Mouse (Mus musculus) megakaryocyte, embryonic 14.5 days (primary cell): Measurements from ENCODE around the gene Zdhhc14. TPM values are rescaled to one million over a fixed set of nuclear protein-coding genes. Genes with fewer than 3 reads are reported as not detected.

Experiments
- H3K27me3 ChIP-seq: replicated peaks from 2 replicates; pipeline ENCODE3; 2012; ENCODE audit warnings: inconsistent platforms
- H3K36me3 ChIP-seq: replicated peaks from 2 replicates; pipeline ENCODE3; 2012; ENCODE audit warnings: low read length, inconsistent platforms, mixed read lengths
- H3K4me1 ChIP-seq: 2 replicates; pipeline ENCODE4 v1.6.1; 2012; ENCODE audit warnings: inconsistent platforms
- H3K4me3 ChIP-seq: replicated peaks from 2 replicates; pipeline ENCODE3; 2012; ENCODE audit warnings: moderate library complexity, mild to moderate bottlenecking, inconsistent platforms
- H3K9me3 ChIP-seq: 2 replicates; pipeline ENCODE4 v1.6.1; 2012; ENCODE audit warnings: inconsistent platforms
- FLI1 ChIP-seq: IDR thresholded peaks from 2 replicates; pipeline ENCODE4 v1.6.1; 2012; ENCODE audit warnings: low read length, inconsistent platforms, mixed read lengths
- GATA1 ChIP-seq: IDR thresholded peaks from 3 replicates; pipeline ENCODE4 v1.6.1; 2012; ENCODE audit warnings: mixed read lengths, low read length, inconsistent platforms, borderline replicate concordance
- polyA plus RNA-seq: library from polyadenylated mRNA; stranded (reverse); fragments of >175 nt; gene quantifications from 2 replicates; pipeline ENCODE4 v1.2.3, GENCODE M21; 2012; ENCODE audit warnings: low replicate concordance; ENCODE audit not compliant: insufficient read depth

The Zdhhc14 gene
- polyA plus RNA-seq, 1 experiment, result 8.5 TPM

GRCm38 (mm10) chr17:5503981-5504760 lies 11.8 kb downstream of the Zdhhc14 start:
- H3K4me3 ChIP-seq, result no peak overlapping the region
- no peaks in the 10 kb centered on the region for H3K36me3 ChIP-seq

GRCm38 (mm10) chr17:5504969-5505368 lies 12.6 kb downstream of the Zdhhc14 start:
- Histone ChIP-seq H3K4me3 (no peak overlapping the region), H3K4me1 (peaks cover 32% of the 10 kb centered on the region), H3K9me3 (no peaks in the 10 kb centered on the region), H3K36me3 (no peaks in the 10 kb centered on the region), H3K27me3 (peaks cover 2% of the 10 kb centered on the region)
- TF ChIP-seq GATA1 (no peak), FLI1 (no peak)

More at GRCm38 (mm10) chr17:5503981-5504760, 11.8 kb downstream of the Zdhhc14 start:
- Histone ChIP-seq H3K27me3 (peaks cover 4% of the 10 kb centered on the region), H3K4me1 (peaks cover 32% of the 10 kb centered on the region), H3K9me3 (no peaks in the 10 kb centered on the region)
- no peak for TF ChIP-seq FLI1
- TF ChIP-seq GATA1, result no peak

- Histone ChIP-seq H3K36me3 (no peaks in the 10 kb centered on the region), H3K27me3 (peaks cover 9% of the 10 kb centered on the region), H3K9me3 (no peaks in the 10 kb centered on the region), H3K4me1 (peaks cover 39% of the 10 kb centered on the region), H3K4me3 (no peak overlapping the region)
- no peak for TF ChIP-seq FLI1
- TF ChIP-seq GATA1, result no peak
These were observed 14.2 kb downstream of the Zdhhc14 start for GRCm38 (mm10) chr17:5506553-5506952.

- Histone ChIP-seq H3K4me3 (no peak overlapping the region), H3K4me1 (peaks cover 39% of the 10 kb centered on the region), H3K9me3 (no peaks in the 10 kb centered on the region), H3K27me3 (peaks cover 9% of the 10 kb centered on the region), H3K36me3 (no peaks in the 10 kb centered on the region)
- TF ChIP-seq FLI1 (no peak), GATA1 (no peak)
These were observed 14.6 kb downstream of the Zdhhc14 start for GRCm38 (mm10) chr17:5506988-5507387.

- Histone ChIP-seq H3K4me3 (no peak overlapping the region), H3K27me3 (peaks cover 13% of the 10 kb centered on the region), H3K36me3 (no peaks in the 10 kb centered on the region), H3K4me1 (peaks cover 39% of the 10 kb centered on the region), H3K9me3 (no peaks in the 10 kb centered on the region)
- TF ChIP-seq GATA1 (no peak), FLI1 (no peak)
These were observed 15.7 kb downstream of the Zdhhc14 start for GRCm38 (mm10) chr17:5508030-5508429.

GRCm38 (mm10) chr17:5510564-5510963 lies 18.2 kb downstream of the Zdhhc14 start:
- no peaks in the 10 kb centered on the region for H3K9me3 ChIP-seq
- no peak for TF ChIP-seq FLI1
- no peak for TF ChIP-seq GATA1
- H3K27me3 ChIP-seq, result peaks cover 13% of the 10 kb centered on the region
- peaks cover 34% of the 10 kb centered on the region for H3K4me1 ChIP-seq
- H3K36me3 ChIP-seq, result no peaks in the 10 kb centered on the region
- no peak overlapping the region for H3K4me3 ChIP-seq

- Histone ChIP-seq H3K9me3 (no peaks in the 10 kb centered on the region), H3K27me3 (peaks cover 18% of the 10 kb centered on the region), H3K4me1 (peaks cover 31% of the 10 kb centered on the region), H3K4me3 (no peak overlapping the region), H3K36me3 (no peaks in the 10 kb centered on the region)
- TF ChIP-seq FLI1 (no peak), GATA1 (no peak)
These were observed 19.4 kb downstream of the Zdhhc14 start for GRCm38 (mm10) chr17:5511724-5512123.

GRCm38 (mm10) chr17:5519466-5519865 lies 27.1 kb downstream of the Zdhhc14 start:
- TF ChIP-seq FLI1, result no peak
- TF ChIP-seq GATA1, result no peak
- Histone ChIP-seq H3K4me3 (no peak overlapping the region), H3K27me3 (peaks cover 5% of the 10 kb centered on the region), H3K36me3 (no peaks in the 10 kb centered on the region), H3K9me3 (peaks cover 26% of the 10 kb centered on the region), H3K4me1 (peaks cover 14% of the 10 kb centered on the region)

- H3K4me3 ChIP-seq, result no peak overlapping the region
- peaks cover 13% of the 10 kb centered on the region for H3K4me1 ChIP-seq
- no peaks in the 10 kb centered on the region for H3K36me3 ChIP-seq
- TF ChIP-seq FLI1 (no peak), GATA1 (no peak)
- peaks cover 5% of the 10 kb centered on the region for H3K27me3 ChIP-seq
- H3K9me3 ChIP-seq, result peaks cover 26% of the 10 kb centered on the region
These were observed 27.7 kb downstream of the Zdhhc14 start for GRCm38 (mm10) chr17:5519910-5520592.

- H3K27me3 ChIP-seq, result no peaks in the 10 kb centered on the region
- no peak for TF ChIP-seq FLI1
- TF ChIP-seq GATA1, result no peak
- H3K4me3 ChIP-seq, result peak overlapping the region; percentile 53
- H3K36me3 ChIP-seq, result no peaks in the 10 kb centered on the region
- H3K9me3 ChIP-seq, result peaks cover 26% of the 10 kb centered on the region
- peaks cover 9% of the 10 kb centered on the region for H3K4me1 ChIP-seq
These were observed 29.2 kb downstream of the Zdhhc14 start for GRCm38 (mm10) chr17:5521532-5521931.
